Mouse (Mus musculus) heart, postnatal 25 days (tissue): ENCODE data around the gene Zfp207. TPM values are rescaled to one million over a fixed set of nuclear protein-coding genes. Genes with fewer than 3 reads are reported as not detected.
A peak's percentile ranks its signal among the peaks of the same experiment; 100 is the strongest.
"Not testable (repeated sequence)": the region's sequence is repeated elsewhere in the genome, so short reads cannot be mapped to it uniquely, and the experiment has no call there.

Source experiments
- DNase-seq: peaks from one replicate; pipeline ENCODE4 v3.0.0; 2022; ENCODE audit warnings: low spot score
- intact Hi-C: fragments of 180-260 bp; cut with DNase I; formaldehyde crosslinking; loops from one replicate; pipeline ENCODE4 v1.15.1; 2025
- total RNA-seq, 2 experiments: library from RNA; stranded (reverse); gene quantifications; 2 replicates each; pipeline ENCODE4 v1.2.3; 2021

The Zfp207 gene
- 10 to 100 TPM; 68.5 to 79.5 TPM for total RNA-seq

GRCm38 (mm10) chr11:80383019-80383625 lies at the start of gene Zfp207:
Zfp207 (plus strand) TSS chr11:80383279.
- intact Hi-C loops = no loop called here
- peak; percentile 95 for DNase-seq

- no peak for DNase-seq
- intact Hi-C loops = no loop called here
Observed at GRCm38 (mm10) chr11:80335609-80336350, 47.3 kb upstream of the Zfp207 start.

DNA sequence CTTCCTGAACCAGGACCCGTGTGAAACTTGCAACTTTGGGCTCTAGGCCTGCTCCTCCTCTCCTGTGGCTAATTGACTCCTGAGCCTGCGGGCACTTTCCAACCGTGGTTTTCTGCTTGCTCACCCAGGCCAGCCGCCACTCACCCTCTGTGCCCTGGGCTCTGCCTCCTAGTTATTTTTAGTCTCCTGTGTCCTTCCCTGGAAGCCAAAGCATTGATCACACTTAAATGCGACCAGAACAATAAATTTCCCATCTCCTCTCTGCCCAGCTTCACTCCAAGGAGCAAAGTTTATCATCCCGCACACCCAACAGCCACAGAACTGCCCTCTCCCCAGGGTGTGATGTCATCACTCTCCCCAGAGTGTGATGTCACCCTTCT lies 46.7 kb upstream of the Zfp207 start:
- no peak for DNase-seq
- intact Hi-C loops = no loop called here

GRCm38 (mm10) chr11:80342482-80342881 lies 40.6 kb upstream of the Zfp207 start:
- intact Hi-C loops = no loop called here
- DNase-seq = no peak

DNA sequence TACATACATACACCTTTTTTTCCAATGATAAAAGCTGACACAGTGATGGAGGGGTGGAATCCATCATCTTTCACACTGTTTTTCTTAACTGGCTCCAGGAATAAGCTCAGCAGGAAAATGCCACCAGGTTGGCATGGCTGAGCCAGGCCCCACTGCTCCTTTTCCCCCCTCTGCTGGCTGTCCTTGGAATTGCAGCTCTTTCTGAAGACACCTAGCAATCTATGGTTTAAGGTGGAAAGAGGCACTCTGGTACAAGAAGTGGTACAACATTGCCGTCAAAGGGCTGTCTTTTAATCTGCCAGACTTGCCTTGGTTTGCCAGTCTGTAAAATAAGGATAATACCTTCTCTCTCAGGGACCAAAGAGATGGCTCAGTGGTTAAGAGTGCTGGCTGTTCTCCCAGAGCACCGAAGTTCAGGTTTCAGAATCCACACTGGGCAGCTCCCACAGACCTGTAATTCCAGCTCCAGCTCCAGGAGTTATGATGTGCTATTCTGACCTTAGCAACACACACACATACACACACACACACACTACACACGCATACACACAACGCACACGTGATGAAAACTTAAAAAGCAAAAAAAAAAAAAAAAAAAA lies 31.1 kb upstream of the Zfp207 start:
- DNase-seq = peak; percentile 26
- intact Hi-C loops = loop anchor here (1.0 kb wide), 1 partner anchor 65 kb away; no protein-coding TSS in a partner anchor

DNA sequence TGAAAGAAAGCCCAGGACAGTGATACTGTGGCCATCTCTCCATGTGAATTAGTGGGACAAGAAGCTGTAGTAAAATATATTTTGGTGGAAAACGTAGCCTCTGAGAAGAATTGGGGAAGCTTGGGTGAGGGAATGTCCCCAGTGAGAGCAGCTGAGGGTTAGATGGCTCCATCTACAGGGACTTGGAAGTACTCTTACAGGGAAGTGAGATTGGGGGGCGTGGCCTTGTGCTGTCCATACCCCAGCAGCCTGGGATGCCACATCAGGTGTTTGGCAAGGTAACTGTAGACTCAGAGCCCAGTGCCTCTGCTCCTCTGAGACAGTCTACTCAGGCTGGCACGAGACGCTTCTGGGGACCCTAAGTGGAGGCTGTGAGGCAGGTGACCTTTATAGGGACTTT lies 28.2 kb upstream of the Zfp207 start:
- intact Hi-C loops = loop anchor here (5.0 kb wide), 1 partner anchor 268 kb away; the partner anchor contains the start of gene Atad5
- no peak for DNase-seq

DNA sequence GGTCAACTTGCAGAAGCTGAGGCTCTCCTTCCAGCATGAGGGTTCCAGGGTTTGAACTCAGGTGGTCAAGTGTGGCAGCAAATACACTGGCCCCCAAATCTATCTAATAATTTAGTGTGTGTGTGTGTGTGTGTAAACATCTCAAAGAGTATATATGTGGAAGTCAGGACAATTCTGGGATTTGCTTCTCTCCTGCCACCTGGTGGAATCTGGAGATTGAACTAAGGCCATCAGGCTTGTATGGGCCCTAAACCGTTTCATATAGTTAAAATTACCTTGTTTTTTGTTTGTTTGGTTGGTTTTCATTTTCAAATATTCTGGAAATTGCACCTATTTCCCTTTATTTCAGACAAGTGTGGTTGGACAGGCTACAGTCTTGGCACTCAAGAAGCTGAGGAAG lies 14.1 kb upstream of the Zfp207 start:
- intact Hi-C loops = no loop called here

DNA sequence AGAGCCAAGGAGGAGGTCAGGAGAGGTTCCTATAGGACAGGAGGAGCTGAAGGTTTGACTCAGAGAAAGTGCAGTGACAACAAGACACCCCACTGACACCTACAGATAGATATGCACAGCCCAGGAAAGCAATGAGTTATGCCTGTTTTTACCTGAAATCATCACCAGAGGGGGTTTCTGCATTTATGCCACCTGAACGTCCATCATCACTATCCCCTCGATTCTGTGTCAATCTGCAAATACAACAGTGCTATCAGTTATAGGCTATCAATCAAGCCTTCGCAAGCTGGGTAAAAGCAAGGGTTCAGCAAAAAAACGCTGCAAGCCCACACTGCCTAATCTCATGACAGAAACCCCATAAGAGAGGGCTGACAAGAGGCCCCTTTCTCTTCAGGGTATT lies 6.4 kb upstream of the Zfp207 start:
- intact Hi-C loops = no loop called here
- no peak for DNase-seq

More for the DNA sequence above, 14.1 kb upstream of the Zfp207 start:
- DNase-seq = no peak

GRCm38 (mm10) chr11:80377712-80378451 lies 5.2 kb upstream of the Zfp207 start, which contains the start of gene 5730455P16Rik:
5730455P16Rik (minus strand) TSS chr11:80378034.
- intact Hi-C loops = no loop called here
- peak; percentile 62 for DNase-seq

DNA sequence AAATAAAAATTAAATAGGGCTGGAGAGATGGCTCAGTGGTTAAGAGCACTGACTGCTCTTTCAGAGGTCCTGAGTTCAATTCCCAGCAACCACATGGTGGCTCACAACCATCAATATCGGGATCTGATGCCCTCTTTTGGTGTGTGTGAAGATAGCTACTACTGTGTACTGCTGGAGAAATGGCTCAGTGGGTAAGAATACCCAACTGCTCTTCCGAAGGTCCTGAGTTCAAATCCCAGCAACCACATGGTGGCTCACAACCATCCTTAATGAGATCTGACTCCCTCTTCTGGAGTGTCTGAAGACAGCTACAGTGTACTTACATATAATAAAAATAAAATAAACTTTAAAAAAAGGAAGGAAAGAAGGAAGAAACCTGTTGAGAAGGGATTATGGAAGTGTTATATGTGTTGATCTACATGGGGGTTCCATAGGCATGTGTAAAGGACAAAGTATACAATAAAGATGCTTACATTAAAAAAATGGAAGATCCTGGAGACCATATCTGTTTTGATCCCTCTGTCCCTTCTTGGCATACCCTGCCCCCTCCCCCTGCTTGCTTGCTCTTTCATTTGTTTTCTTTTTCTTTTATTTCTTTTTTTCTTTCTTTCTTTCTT lies 4.5 kb upstream of the Zfp207 start:
- intact Hi-C loops, DNase-seq: not testable (repeated sequence)

DNA sequence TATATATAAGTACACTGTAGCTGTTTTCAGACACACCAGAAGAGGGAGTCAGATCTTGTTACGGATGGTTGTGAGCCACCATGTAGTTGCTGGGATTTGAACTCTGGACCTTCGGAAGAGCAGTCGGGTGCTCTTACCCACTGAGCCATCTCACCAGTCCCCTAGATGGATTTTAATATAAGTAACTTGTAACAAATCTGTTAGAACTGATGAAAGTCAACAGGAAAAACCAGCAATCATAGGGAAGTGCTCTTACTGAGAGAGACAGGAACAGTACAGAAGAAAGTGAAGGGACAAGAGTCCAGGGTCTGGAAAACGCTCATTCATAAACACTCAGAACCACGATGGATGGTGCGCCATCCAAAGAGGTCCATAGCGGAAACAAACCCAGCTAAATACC lies 3.9 kb upstream of the Zfp207 start:
- DNase-seq, intact Hi-C loops: not testable (repeated sequence)

DNA sequence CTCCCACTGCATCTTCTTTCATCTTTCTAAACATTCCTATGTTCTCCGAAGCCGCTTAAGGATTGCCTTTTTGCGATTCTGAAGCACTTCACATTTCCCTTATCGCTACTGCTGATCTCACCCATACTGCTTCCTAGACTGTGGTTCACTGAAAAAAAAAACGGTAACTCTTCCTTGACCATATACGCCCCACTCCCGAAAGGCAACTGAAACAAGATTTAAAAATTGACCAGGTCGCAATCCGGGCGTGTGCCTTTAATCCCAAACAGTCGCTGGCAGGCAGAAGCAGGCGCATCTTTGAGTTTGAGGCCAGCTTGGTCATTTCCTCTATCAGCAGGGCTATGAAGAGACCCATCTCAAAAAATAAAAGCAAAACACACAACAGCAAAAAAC lies 457 bp upstream of the Zfp207 start:
- intact Hi-C loops = no loop called here
- peak; percentile 7 for DNase-seq

- no peak for DNase-seq
- intact Hi-C loops = no loop called here
Observed at GRCm38 (mm10) chr11:80383626-80384046, 557 bp downstream of the Zfp207 start.

- no peak for DNase-seq
- intact Hi-C loops = no loop called here
Observed at GRCm38 (mm10) chr11:80384461-80384860, 1.4 kb downstream of the Zfp207 start.

GRCm38 (mm10) chr11:80385055-80385454 lies 2.0 kb downstream of the Zfp207 start:
- no peak for DNase-seq

GRCm38 (mm10) chr11:80386790-80387189 lies 3.7 kb downstream of the Zfp207 start:
- intact Hi-C loops = no loop called here
- DNase-seq = no peak

More at GRCm38 (mm10) chr11:80385055-80385454, 2.0 kb downstream of the Zfp207 start:
- intact Hi-C loops = no loop called here

DNA sequence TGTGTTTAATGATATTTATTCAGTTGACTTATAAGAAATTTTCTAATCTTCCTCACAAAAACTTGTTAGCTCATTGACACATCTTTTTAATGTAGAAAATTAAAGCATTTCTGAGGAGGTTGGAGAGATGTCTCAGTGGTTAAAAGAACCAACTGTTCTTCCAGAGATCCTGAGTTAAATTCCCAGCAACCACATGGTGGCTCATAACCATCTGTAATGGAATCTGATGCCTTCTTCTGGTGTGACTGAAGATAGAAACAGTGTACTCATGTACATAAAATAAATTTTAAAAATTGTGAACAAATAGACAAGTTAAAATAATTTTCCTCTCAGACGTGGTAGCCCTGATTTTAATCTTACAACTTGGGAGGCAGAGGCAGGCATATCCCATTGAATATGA lies 6.8 kb downstream of the Zfp207 start:
- intact Hi-C loops = no loop called here
- no peak for DNase-seq

- no peak for DNase-seq
- intact Hi-C loops = no loop called here
Observed at GRCm38 (mm10) chr11:80391407-80392120, 8.5 kb downstream of the Zfp207 start.

- intact Hi-C loops = no loop called here
- no peak for DNase-seq
Observed at GRCm38 (mm10) chr11:80395930-80396329, 12.9 kb downstream of the Zfp207 start.
